Mouse (Mus musculus) ES-E14 (cell line): Measurements from ENCODE around the gene Sbk1. TPM values are rescaled to one million over a fixed set of nuclear protein-coding genes. Genes with fewer than 3 reads are reported as not detected.

Experiments used
- DNase-seq: peaks from one replicate; pipeline ENCODE4 v3.0.0-alpha.2; 2013; ENCODE audit warnings: low read depth, low spot score
- H3K27ac ChIP-seq: 2 replicates; pipeline ENCODE4 v1.5.1; 2012; ENCODE audit warnings: low read depth, mild to moderate bottlenecking, low read length, moderate library complexity, mixed read lengths; ENCODE audit not compliant: poor library complexity, insufficient read depth, severe bottlenecking
- H3K36me3 ChIP-seq: 2 replicates; pipeline ENCODE4 v1.6.1; 2012; ENCODE audit warnings: mild to moderate bottlenecking, low read length, moderate library complexity, mixed read lengths; ENCODE audit not compliant: control insufficient read depth, poor library complexity, insufficient read depth, severe bottlenecking
- H3K4me1 ChIP-seq, 2 experiments: fragments of 150-350 bp in 1 of 2; sonication (generic) in 1 of 2; 2 replicates each; pipeline ENCODE4 v1.6.1; 2012; ENCODE audit warnings: low read length in 2 of 2, mild to moderate bottlenecking in 1 of 2, mixed read lengths in 1 of 2; ENCODE audit not compliant: control insufficient read depth in 2 of 2, insufficient read depth in 2 of 2, poor library complexity in 1 of 2
- H3K4me3 ChIP-seq, 2 experiments: fragments of 150-350 bp in 1 of 2; sonication (generic) in 1 of 2; 2 replicates each; pipeline ENCODE4 v1.5.1; 2012; ENCODE audit warnings: low read length in 2 of 2, low read depth in 1 of 2, mild to moderate bottlenecking in 1 of 2, mixed read lengths in 1 of 2; ENCODE audit not compliant: insufficient read depth in 1 of 2, poor library complexity in 1 of 2, severe bottlenecking in 1 of 2
- H3K9ac ChIP-seq: 2 replicates; pipeline ENCODE4 v1.6.1; 2012; ENCODE audit warnings: low read depth, mild to moderate bottlenecking, low read length, mixed read lengths; ENCODE audit not compliant: poor library complexity, insufficient read depth, severe bottlenecking
- H3K9me3 ChIP-seq: fragments of 150-350 bp; sonication (generic); 2 replicates; pipeline ENCODE4 v1.6.1; 2012; ENCODE audit warnings: low read depth, mild to moderate bottlenecking, low read length; ENCODE audit not compliant: control insufficient read depth, insufficient read depth
- CHD2 ChIP-seq: IDR thresholded peaks from 2 replicates; pipeline ENCODE4 v1.6.1; 2014; ENCODE audit warnings: mild to moderate bottlenecking, low read depth, low read length, inconsistent platforms
- HCFC1 ChIP-seq: IDR thresholded peaks from 2 replicates; pipeline ENCODE4 v1.6.1; 2012; ENCODE audit warnings: low read length, inconsistent platforms, borderline replicate concordance; ENCODE audit not compliant: insufficient read depth
- MAFK ChIP-seq: IDR thresholded peaks from 2 replicates; pipeline ENCODE4 v1.6.1; 2014; ENCODE audit warnings: mild to moderate bottlenecking, low read depth, low read length, inconsistent platforms; ENCODE audit not compliant: insufficient read depth
- ZC3H11A ChIP-seq: IDR thresholded peaks from 2 replicates; pipeline ENCODE4 v1.6.1; 2012; ENCODE audit warnings: low read depth, mild to moderate bottlenecking, inconsistent platforms, low read length, borderline replicate concordance
- ZNF384 ChIP-seq: IDR thresholded peaks from 2 replicates; pipeline ENCODE4 v1.6.1; 2012; ENCODE audit warnings: low read depth, low read length, inconsistent platforms
- in situ Hi-C, 2 experiments: fragments of 600-800 bp; cut with MboI; formaldehyde crosslinking; loops; one replicate each; pipeline ENCODE4 v1.15.1; 2025; ENCODE audit warnings: low sequenced_read_pairs in 2 of 2, inconsistent platforms in 1 of 2; ENCODE audit not compliant: unreplicated experiment in 2 of 2
- total RNA-seq: library from RNA; depleted of rRNA; stranded (reverse); fragments of 300-350 nt; gene quantifications from 2 replicates; pipeline ENCODE4 v1.2.3, GENCODE M21; 2012

The Sbk1 gene
- total RNA-seq, 1 experiment: 18.6 TPM

GRCm38 (mm10) chr7:126249986-126250385, 22.4 kb upstream of the Sbk1 start:
- Histone ChIP-seq H3K27ac (no peak overlapping the region), H3K36me3 (no peaks in the 10 kb centered on the region), H3K4me3 (no peak overlapping the region), H3K9ac (no peak overlapping the region), H3K9me3 (no peaks in the 10 kb centered on the region), H3K4me1 (no peaks in the 10 kb centered on the region; a peak in 1 of 4 replicates)
- in situ Hi-C loops: no loop called here
- no peak for TF ChIP-seq MAFK
- TF ChIP-seq ZC3H11A: no peak
- TF ChIP-seq CHD2: no peak
- TF ChIP-seq HCFC1: no peak
- no peak for TF ChIP-seq ZNF384
- DNase-seq: no peak

DNA sequence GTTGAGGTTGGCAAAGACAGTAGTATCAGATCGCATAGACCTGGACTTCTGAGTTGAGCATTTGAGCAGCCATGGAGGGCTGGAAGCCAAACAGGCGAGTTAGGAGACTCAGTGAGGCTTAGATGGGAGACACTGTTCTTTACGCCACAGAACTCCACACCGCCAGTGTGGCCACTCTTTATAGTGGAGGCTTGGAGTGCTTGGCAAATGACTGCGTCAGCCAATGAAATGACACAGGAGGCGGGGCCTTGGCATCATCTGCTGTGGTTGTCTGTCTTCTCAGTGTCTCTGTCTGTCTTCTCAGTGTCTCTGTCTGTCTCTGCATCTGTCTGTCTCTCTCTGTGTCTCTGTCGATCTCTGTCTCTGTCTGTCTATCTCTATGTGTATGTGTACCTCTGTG, 21.9 kb upstream of the Sbk1 start:
- DNase-seq: no peak
- Histone ChIP-seq H3K4me3 (no peak overlapping the region), H3K27ac (no peak overlapping the region), H3K9me3 (no peaks in the 10 kb centered on the region), H3K4me1 (no peaks in the 10 kb centered on the region; a peak in 1 of 4 replicates), H3K36me3 (no peaks in the 10 kb centered on the region), H3K9ac (no peak overlapping the region)
- TF ChIP-seq MAFK (no peak), ZC3H11A (no peak), CHD2 (no peak), ZNF384 (no peak), HCFC1 (no peak)
- in situ Hi-C loops: no loop called here

DNA sequence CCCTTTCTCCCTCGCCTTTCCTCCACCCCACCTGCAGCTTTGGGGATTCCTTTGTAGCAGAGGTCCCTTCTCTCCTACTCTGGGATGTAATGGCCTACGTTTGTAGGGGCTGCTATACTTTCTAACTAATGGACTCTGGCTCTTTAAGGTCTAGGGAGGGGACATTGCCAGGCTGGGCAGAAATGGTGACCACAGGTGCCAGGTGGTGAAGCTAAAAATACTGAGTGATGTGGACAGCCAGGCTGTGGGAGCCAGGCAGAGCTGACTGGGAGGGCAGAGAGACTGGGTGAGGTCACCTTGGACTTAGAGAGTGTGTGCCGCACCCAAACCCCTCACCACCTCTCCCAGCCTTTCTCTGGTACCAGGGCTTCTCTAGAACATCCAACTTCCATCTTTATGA, 20.7 kb upstream of the Sbk1 start:
- H3K4me3 ChIP-seq: no peak overlapping the region
- DNase-seq: no peak
- no peak for TF ChIP-seq MAFK
- TF ChIP-seq ZC3H11A: no peak
- no peak for TF ChIP-seq ZNF384
- TF ChIP-seq HCFC1: no peak
- no peak for TF ChIP-seq CHD2
- H3K9ac ChIP-seq: no peak overlapping the region
- H3K4me1 ChIP-seq: peaks cover 0 to 2% of the 10 kb centered on the region in 2 experiments; a peak in 1 of 4 replicates
- no peaks in the 10 kb centered on the region for H3K36me3 ChIP-seq
- in situ Hi-C loops: no loop called here
- no peak overlapping the region for H3K27ac ChIP-seq
- H3K9me3 ChIP-seq: no peaks in the 10 kb centered on the region

GRCm38 (mm10) chr7:126252230-126252629, 20.2 kb upstream of the Sbk1 start:
- DNase-seq: no peak
- no peak overlapping the region for H3K4me3 ChIP-seq
- in situ Hi-C loops: no loop called here
- no peak overlapping the region for H3K27ac ChIP-seq
- H3K36me3 ChIP-seq: no peaks in the 10 kb centered on the region
- peaks cover 0 to 2% of the 10 kb centered on the region in 2 experiments; a peak in 1 of 4 replicates for H3K4me1 ChIP-seq
- H3K9me3 ChIP-seq: no peaks in the 10 kb centered on the region
- H3K9ac ChIP-seq: no peak overlapping the region
- TF ChIP-seq ZC3H11A (no peak), CHD2 (no peak), ZNF384 (no peak), HCFC1 (no peak), MAFK (no peak)

GRCm38 (mm10) chr7:126260280-126261210, 11.9 kb upstream of the Sbk1 start:
- in situ Hi-C loops: loop anchor here in 1 of 2 experiments (10.0 kb wide), 1 partner anchor 124 kb away; no protein-coding TSS in a partner anchor
- Histone ChIP-seq H3K27ac (no peak overlapping the region), H3K4me3 (no peak overlapping the region), H3K9me3 (no peaks in the 10 kb centered on the region), H3K36me3 (no peaks in the 10 kb centered on the region), H3K4me1 (peaks cover 0 to 2% of the 10 kb centered on the region in 2 experiments; a peak in 1 of 4 replicates), H3K9ac (no peak overlapping the region)
- DNase-seq: peak; percentile 83
- TF ChIP-seq CHD2 (no peak), MAFK (no peak), HCFC1 (no peak; the same call in 1 of the 2 replicates), ZC3H11A (peak; percentile 71; the same call in 1 of the 2 replicates), ZNF384 (no peak)
